Mouse (Mus musculus) skeletal muscle tissue, adult 2 months (tissue): ENCODE data around the gene Sp7.

Source experiments
- DNase-seq: peaks from one replicate; pipeline ENCODE4 v3.0.0-alpha.2; 2012; ENCODE audit warnings: low read depth, low spot score

The Sp7 gene

DNA sequence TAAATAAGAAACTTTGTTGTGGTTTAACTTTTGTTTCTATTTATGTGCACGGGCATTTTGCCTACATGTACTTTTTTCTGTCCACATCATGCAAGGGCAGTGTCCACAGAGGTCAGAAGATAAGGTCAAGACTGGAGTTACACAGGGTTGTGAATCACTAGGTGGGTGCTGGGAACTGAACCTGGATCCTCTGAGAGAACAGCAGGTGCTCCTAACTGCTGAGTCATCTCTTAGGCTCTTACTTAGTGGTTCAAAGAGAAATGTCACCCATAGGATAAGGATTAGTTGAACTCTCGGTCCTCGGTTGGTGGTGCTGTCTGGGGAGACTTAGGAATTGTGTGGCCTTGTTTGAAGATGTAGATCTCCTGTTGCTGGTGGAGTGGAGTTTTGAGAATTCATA is 22.0 kb upstream of the Sp7 start:
- DNase-seq, result no peak

DNA sequence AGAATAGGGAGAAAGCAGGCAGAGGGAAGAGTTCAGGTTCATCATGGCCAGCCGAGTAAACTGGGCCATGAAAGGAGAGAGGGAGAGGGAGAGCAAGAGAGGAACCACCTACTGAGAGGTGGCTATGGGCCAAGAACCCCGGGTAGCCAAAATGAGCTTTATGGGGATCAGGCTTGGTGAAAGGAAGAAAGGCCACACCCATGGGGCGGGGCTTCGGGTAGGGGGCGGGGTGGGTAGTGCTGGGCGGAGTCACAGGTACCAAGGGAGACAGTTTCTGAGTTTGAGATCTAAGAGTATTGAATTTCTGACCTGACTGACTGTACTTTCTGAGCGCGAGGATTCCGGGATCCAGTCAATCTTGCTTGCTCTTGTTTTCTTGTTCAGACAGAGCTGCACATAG is 19.7 kb upstream of the Sp7 start:
- DNase-seq, result no peak

DNA sequence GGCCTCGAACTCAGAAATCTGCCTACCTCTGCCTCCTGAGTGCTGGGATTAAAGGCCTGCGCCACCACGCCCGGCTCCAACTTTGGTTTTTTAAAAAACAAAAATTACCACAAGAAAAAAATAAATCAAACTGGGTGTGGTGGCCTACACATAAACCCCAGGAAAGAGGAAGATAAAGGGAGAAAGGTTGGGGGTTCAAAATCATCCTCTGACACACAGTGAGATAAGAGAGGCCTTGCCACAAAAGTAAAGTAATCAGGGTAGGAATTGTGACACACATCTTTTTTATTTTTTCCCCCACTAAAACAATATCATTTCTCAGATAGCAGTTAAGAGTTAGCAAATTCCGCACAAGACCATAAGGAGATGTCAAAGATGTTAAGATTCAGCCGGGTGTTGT is 16.7 kb upstream of the Sp7 start:
- DNase-seq, result no peak

DNA sequence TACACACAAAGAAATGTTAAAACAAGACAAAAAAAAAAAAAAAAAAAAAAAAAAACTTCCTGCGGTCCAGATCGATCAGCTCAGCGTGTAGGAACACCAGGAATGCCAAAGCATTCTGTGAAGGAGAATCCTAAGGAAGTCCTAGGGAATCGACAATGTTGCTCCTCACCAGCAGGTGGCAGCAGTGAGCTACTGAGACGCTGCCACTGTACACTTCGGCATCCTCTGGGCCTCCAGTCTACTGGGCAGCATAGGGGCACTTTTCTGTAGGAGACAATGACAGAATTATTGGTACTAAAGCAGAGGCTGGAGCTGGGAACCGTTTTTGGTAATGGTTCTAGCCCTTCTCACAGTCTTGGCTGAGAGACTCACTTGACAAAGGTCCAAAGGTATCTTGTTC is 14.6 kb upstream of the Sp7 start:
- peak; percentile 78 for DNase-seq

DNA sequence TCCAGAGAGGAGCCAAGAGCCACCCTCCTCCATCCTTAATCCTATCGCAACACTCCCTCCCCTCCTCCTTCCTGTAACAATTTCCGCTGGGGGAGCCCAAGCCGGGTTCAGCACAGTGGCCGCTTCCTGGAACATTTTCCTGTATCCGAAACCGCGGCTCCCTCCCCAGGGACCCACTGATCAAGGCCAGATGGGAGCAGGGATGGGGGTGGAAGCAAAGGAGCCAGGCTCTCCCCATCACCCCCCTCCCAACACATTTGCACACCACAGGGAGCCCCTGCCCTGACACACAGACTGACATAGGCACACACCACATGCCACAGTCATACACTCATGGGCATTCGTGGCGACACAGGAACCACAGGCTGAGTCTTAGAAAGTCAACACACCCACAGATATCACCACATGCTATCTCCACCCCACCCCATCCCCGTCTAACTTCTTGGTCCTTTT is 10.9 kb upstream of the Sp7 start:
- peak; percentile 71 for DNase-seq

DNA sequence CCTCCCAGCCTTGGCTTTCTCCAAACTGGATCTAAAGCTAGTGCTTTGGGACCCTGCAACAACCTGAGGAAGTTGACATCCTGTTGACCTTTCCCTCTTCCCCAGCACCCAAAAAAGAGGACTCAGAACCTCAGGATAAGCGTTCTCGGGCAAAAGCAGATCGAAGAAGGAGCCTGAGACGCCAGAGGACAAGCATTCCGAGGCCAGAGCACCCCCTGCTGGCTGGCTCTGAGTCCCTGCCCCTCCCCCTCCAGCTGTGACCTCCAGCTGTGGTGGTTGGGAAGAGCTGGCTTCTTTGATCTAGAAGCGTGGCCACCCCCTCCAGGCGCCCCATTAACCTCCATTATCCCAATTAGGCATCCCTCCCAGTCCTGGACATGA is 10.2 kb upstream of the Sp7 start:
- peak; percentile 80 for DNase-seq

DNA sequence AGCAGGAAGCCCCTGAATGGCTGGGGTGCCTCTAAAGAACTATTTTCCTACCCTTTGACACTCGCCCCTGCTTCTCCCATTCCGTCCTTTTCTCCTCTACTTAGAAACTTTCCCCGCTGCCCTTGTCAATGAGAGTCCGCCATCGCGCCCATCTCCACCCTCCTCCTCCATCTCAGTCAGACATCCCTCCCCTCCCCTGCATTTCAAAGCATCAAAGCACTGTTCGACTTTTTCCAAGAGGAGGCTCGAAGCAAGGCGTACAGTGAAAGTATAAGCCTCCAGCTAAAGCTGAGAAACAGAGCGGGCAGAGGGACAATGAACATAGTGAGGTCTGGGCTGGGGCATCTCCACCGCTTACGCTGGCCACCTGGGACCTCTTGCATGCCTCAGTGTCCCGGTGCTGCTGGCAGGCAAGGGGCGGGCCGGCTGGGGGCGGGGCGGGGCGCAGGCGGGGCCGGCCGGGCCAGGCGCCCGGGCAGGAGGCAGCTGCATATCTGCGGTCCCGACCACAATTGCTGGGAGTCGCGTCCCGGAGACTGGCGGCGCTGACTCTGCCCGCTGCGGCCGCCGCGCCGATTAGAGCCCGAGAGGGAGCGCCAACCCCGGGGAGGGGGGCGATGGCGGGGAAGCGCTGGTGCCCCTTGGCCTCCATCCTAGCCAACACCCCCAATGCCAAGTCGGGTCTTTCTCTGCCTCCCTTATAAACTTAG is 9.6 kb upstream of the Sp7 start:
- peak; percentile 37 for DNase-seq

DNA sequence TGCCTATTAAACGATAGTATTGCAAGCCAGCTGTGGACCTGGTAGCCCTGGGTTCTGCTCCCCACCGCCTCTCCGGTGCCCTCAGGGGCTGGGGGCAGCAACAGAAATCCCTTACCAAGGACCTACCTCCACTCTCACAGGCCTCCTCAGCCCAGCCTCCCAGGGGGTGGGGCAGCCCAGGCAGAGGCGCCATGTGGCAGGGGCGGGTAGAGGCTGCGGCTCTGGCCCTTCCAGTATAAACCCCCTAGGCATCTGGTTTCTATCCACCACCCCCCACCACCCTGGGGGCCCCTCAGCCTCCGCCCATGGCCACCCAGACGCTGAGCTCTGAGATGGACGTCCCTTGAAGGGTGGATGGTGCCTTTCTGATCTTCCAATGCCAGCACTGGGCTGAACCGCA is 3.7 kb upstream of the Sp7 start:
- no peak for DNase-seq

DNA sequence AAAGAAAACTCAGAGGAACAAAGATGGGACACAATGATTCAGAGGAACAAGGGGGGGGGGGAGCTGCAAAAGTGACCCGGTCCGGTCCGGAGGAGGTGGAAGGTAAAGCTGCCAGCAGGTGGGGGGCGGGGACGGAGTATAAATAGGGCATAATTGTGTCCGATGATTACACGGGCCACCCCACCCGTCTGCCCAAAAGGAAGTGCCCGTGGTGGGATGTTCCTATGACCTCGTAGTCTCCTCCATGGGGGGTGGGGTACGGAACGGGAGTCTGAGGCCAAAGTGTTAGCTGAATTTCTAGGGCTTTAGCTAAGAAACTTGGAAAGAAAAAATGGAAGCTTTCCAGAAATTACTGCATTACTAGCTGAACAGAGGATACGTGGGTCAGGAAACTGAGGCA is 3.0 kb upstream of the Sp7 start:
- no peak for DNase-seq

DNA sequence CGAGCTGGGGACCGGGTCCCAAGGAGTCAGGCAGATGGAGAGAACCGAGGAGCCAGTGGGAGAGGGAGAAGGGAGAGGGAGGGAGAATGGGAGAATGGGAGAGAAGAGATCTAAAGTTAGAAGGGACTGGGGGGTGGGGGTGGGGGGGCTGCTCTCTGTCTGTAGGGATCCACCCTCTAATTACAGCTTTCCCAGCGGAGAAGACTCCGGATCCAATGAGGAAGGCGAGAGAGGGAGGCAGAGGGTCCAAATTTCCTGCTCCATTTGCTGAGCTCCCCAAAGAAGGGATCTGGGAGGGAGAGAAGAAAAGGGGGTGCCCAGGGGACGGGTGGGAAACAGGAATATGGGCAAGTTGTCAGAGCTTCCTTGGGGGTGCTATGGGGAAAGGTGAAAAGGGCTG is 744 bp downstream of the Sp7 start:
- DNase-seq, result no peak

DNA sequence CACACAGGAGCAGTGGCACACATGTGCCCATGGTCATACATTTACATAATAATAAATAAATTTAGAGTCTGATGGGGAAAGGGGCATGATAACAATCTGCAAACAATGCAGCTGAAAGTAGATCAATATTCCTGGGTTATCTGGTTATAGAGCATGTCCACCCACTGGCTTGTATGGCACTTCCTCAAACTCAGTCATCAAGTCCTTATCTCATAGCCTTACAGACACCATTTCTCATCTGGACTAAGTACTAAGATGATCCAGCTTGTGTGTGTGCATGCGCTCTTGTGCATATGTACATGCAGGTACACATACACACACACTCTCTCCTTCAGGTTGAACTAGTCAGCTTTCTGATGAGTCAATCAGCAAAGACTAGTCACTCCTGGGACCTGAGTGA is 2.3 kb downstream of the Sp7 start:
- no peak for DNase-seq

DNA sequence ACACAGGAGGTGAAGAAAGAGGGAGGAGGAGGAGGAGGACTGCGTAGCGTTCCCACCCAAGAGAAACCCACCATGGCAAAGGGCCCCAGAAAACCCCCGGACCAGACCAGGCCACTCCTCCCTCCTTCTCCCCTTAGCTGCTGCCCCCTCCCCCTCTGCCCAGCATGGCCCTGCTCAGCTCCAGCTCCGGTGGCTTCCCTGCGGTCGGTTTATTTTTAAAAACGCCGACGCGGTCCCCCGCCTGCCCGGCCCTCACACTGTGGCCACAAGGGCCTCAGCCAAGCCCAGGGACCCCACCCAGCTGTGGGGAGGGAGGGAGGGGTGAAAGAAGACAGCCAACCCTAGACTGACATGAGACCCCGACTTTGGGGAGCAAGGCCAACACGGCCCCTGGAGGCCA is 4.3 kb downstream of the Sp7 start:
- DNase-seq, result no peak

DNA sequence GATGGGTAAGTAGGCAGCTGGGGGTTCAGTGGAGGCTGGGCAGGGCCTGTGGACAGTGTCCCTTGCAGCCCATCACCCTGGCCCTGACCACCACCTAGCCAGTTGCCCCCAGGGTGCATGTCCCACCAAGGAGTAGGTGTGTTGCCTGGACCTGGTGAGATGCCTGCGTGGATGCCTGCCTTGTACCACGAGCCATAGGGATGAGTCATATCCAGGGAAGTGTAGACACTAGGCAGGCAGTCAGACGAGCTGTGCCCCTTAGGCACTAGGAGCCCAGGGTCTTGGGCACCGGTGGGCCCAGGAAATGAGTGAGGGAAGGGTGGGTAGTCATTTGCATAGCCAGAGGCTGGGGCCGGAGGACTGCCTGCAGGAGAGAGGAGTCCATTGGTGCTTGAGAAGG is 8.1 kb downstream of the Sp7 start:
- DNase-seq, result no peak

DNA sequence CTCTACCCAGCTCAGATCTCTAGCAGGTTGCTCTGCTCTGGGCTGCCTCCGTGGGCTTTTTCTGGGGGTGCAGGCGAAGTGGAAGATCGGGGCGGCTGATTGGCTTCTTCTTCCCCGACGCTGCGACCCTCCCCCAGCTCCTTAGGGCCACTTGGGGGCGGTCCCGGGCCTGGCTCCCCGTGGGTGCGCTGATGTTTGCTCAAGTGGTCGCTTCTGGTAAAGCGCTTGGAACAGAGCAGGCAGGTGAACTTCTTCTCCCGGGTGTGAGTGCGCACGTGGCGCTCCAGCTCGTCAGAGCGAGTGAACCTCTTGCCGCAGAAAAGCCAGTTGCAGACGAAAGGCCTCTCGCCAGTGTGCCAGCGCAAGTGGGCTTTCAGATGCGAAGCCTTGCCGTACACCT is 8.9 kb downstream of the Sp7 start:
- DNase-seq, result no peak

DNA sequence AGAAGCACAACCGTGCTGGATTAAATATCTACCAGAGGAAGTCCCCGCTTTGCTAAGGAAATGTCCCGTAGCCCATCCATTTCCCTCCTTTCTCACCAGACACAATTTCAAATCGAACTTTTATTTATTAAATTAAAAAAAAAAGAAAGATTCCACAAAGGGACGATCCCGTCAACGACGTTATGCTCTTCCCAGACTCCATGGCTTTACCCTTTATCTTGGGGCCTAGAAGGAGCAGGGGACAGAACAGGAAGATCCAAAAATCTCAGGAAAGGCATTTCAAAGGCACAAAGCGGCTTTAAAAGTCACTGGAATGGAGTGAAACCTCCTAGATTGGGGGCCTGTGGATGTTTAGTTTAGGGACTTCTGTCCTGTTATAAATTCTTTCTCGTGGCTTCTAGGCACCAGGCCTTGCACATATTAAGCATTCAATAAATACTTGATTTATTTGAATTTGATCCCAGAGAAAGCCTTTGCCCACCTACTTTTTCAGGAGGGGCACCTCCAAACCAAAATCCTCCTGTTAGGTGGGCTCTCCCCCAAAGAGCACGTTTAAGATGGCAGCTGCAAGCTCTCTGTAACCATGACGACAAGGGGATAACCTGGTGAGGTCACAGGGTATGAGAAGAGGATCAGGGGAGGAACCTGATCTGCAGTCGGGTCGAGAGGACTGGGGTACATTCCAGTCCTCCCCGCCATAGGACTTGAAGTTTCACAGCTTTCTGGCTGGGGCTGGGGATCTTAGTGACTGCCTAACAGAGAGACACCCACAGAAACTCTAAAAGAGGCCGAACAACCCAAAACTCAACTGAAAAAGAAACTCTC is 10.3 kb downstream of the Sp7 start:
- DNase-seq, result no peak

DNA sequence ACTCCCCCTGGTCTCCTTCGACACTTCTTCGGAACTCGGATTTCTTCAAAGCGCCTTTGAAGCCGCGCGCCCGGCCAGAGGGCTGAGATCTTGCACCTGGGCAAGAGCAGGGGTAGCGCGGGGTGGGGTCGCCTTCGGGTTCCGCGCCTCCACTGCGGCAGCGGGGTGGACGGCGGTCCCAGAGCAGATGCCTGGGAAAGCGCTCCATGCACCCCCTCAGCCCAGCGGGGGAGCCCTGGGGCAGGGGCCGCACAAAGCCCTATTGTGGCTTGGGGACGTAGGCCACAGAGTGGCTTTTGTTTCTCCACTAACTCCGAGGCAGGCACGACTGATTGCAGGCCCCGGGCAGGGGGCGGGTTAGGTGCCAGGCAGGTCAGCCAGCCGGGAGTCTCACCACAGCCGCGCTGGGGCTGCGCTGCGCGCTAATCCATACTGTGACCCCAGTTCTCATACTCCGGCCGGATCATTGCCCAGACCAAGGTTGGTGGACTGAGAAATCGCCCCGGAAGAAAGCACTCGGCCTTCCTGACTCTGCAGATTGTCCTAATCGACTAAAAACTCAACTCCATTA is 11.0 kb downstream of the Sp7 start:
- DNase-seq, result no peak

DNA sequence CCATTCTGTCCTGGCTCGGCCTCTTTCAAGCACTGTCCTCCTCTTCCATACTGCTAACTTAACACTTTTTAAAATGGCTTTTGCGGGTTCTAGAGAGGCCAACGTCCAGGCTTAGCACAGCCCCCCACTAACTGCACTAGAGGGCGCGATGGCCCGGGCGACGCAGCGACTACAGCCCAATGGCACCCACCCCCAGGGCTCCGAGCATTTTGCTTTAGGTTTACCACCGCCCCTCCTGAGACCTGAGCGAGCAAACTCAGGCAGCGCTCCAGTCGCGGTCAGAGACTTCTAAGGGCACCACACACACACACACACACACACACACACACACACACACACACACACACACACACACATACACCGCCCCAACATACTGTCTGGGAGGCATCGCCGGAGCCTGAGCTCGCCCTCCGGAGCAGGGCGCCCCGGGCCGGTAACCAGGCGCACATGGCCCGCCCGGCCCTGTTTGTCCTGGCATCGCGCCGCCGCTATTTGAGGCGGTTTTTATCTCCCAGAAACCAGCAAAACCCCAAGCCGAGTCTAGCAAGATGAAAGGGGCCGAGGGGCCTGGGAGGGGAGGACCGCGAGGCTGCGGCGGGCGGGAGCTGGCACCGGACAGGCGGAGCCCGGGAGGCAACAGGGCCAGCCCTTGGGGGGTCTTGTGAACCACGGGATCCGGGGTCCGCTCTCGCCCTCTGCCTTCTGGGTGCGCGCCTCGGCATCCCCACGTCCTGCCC is 11.7 kb downstream of the Sp7 start:
- DNase-seq, result no peak

DNA sequence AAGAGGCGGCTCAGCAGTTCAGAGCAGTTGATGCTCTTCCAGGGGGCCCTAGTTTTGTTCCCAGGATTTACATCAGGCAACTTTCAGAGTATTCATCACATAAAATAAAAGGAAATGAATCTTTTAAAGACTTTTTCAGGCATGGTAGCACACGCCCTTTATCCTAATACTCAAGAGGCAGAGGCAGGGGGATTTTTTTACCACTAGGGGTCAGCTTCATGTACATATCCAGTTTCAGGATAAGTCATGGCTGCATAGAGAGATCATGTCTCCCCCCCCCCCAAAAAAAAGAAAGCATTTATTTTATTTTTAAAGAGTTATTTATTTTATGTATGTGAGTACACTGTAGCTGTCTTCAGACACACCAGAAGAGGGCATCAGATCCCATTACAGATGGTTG is 13.0 kb downstream of the Sp7 start:
- no peak for DNase-seq

DNA sequence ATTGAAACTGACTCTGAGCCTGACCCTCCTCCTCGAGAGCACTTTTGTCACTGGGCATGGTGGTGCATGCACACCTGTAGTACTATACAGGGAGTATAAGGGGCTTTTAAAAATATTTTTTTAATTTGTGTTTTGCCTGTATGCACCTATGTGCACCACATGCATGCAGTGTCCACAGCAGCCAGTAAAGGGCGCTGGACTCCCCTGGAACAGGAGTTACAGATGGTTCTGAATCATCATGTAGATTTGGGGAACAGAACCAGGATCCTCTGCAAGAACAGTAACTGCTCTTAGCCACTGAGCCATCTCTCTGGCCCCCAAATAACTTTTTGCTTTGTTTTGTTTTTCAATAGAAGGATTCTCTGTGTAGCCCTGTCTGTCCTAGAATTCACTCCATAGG is 14.8 kb downstream of the Sp7 start:
- no peak for DNase-seq

DNA sequence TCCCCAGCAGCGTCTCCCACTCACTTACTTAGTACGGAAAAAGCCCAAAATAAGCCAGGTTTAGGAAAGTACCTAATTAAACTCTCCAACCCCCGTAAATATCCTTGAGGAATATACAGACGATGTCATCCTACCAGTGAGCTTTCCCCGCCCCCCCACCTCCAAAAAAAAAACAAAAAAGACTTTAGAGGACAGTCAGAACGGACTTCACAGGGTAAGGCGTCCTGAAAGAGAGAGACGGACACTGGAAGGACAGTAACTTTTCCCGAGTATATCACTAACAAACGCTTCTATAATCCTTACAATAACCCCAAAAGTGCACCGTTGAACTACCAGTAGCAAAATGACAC is 16.1 kb downstream of the Sp7 start:
- DNase-seq, result no peak

DNA sequence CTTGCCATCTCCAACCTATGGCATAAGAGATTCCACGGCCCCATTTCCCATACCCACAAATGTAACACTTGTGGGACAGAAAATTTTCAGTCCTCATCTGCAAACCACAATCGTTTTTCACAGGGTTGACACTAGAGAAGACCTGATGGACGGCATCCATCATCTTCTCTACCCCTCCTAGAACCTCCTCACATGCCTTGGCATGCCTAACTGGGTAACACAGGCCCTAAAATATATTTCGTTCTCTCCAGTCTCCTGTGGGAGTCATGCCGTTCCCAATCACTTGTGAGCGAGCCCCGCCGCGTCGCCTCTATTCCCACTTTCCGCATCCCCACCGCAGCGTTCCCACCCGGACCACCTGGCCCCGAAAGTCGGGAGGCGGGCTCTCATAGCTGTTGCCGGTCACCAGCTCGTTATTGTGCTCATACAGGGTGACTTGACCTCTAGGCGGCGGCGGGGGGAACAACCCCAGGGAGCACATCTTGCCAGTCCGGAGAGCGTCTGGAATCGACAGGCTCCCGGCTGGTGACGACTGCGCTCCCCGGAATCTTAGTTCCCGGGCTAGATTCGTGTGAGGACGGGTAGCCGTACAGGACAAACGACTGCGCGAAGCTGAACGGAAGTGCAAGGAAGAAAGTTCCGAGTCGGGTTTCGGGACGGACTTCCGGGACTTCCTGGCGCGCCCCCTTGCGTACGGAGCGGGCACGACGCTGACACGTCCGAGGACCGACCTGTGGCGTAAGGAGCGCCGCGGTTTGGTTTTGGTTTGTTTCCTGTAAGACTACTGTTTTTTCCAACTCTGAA is 16.6 kb downstream of the Sp7 start, which contains the start of gene Aaas:
TSS of gene Aaas (minus strand) at position 634 of the 804 bp plus-strand sequence.
- peak; percentile 95 for DNase-seq
